ENCODE assay signal across 15 mouse cellular contexts in the genomic region with DNA sequence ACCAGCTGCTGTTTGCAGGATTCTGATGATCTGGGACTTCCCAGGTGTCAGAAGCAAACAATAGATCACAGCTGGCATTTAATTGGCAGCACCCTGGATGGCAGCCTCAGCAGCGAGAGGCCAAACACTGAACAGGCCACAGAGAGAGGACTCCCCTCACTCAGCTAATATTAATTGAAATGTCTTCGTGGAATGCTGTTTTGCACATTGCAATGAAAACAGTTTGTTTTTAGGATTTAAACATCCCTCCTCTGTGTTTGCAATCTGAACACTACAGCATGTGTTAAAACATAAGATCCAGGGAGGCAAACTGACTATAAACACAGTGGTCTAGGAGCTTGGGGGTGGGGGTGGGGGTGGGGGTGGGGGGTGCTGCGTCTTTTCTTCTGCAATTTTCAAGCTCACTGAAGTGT.
DNase-seq lines count a peak whose midpoint lies in the region; ATAC-seq lines count a peak whose summit lies in the region.
"Had no signal": no experiment of that assay in that cellular context is flagged by ENCODE, and none has a peak within 500 bp of the region (broad histone marks: within the 10 kb centered on the region; RNA-seq: fewer than 3 reads in every experiment).

No protein-coding gene starts in this region.

- H3K27ac ChIP-seq in forebrain, embryonic 11.5 days (ENCODE audit: low read depth, low read length): no peak overlapping the region
- H3K27ac ChIP-seq in forebrain, embryonic 10.5 days: no peak overlapping the region
- no peak overlapping the region for H3K27ac ChIP-seq in forebrain, embryonic 12.5 days
- no peak overlapping the region for H3K27ac ChIP-seq in intestine, embryonic 15.5 days
- H3K27ac ChIP-seq in neural tube, embryonic 12.5 days: no peak overlapping the region
- H3K27ac ChIP-seq: gastrocnemius, adult 2 months had no signal

- H3K36me3 ChIP-seq in forebrain, embryonic 11.5 days (ENCODE audit: control insufficient read depth, insufficient read depth, low read length): no peaks in the 10 kb centered on the region
- no peaks in the 10 kb centered on the region for H3K36me3 ChIP-seq in forebrain, embryonic 10.5 days (replicated peaks)
- no peaks in the 10 kb centered on the region for H3K36me3 ChIP-seq in forebrain, embryonic 12.5 days (replicated peaks)
- H3K36me3 ChIP-seq in intestine, embryonic 15.5 days: no peaks in the 10 kb centered on the region
- no peaks in the 10 kb centered on the region for H3K36me3 ChIP-seq in neural tube, embryonic 12.5 days

- intact Hi-C loops in gastrocnemius, postnatal 14 days (cut with DNase I; ENCODE audit: low total_unique reads): no loop called here

- 5% methylated on average over 3 of the region's 3 CpGs for WGBS in forebrain, embryonic 11.5 days
- WGBS in forebrain, embryonic 10.5 days: 4% methylated on average over 3 of the region's 3 CpGs
- WGBS in forebrain, embryonic 12.5 days: under 1% methylated on average over 3 of the region's 3 CpGs
- WGBS in intestine, embryonic 15.5 days: 20% methylated on average over 3 of the region's 3 CpGs
- 8% methylated on average over 3 of the region's 3 CpGs for WGBS in neural tube, embryonic 12.5 days

- peak; percentile 40; the same call in 1 of the 2 replicates for ATAC-seq in forebrain, embryonic 11.5 days (replicated peaks; ENCODE audit: low FRiP score)
- ATAC-seq in forebrain, embryonic 12.5 days (ENCODE audit: low FRiP score): peak; percentile 57
- peak; percentile 71 for ATAC-seq in intestine, embryonic 15.5 days
- ATAC-seq in neural tube, embryonic 12.5 days (ENCODE audit: low FRiP score, low read depth): peak; percentile 42; the same call in 1 of the 2 replicates

- H3K4me1 ChIP-seq in forebrain, embryonic 11.5 days (replicated peaks; ENCODE audit: control insufficient read depth, insufficient read depth, low read length): peaks cover 2% of the 10 kb centered on the region; the same call in 1 of the 2 replicates
- H3K4me1 ChIP-seq in forebrain, embryonic 10.5 days: peaks cover 21% of the 10 kb centered on the region
- H3K4me1 ChIP-seq in forebrain, embryonic 12.5 days: peaks cover 31% of the 10 kb centered on the region
- peaks cover 13% of the 10 kb centered on the region for H3K4me1 ChIP-seq in intestine, embryonic 15.5 days (replicated peaks)
- peaks cover 9% of the 10 kb centered on the region; the same call in 1 of the 2 replicates for H3K4me1 ChIP-seq in neural tube, embryonic 12.5 days

- no peaks in the 10 kb centered on the region for H3K27me3 ChIP-seq in forebrain, embryonic 11.5 days (ENCODE audit: control insufficient read depth, insufficient read depth, low read length)
- H3K27me3 ChIP-seq in forebrain, embryonic 10.5 days (ENCODE audit: poor library complexity, severe bottlenecking): peaks cover 24% of the 10 kb centered on the region
- H3K27me3 ChIP-seq in forebrain, embryonic 12.5 days: no peaks in the 10 kb centered on the region
- H3K27me3 ChIP-seq in intestine, embryonic 15.5 days (replicated peaks): no peaks in the 10 kb centered on the region
- no peaks in the 10 kb centered on the region for H3K27me3 ChIP-seq in neural tube, embryonic 12.5 days (replicated peaks)

- H3K9ac ChIP-seq in forebrain, embryonic 11.5 days (ENCODE audit: low read length): no peak overlapping the region
- no peak overlapping the region for H3K9ac ChIP-seq in forebrain, embryonic 12.5 days
- no peak overlapping the region for H3K9ac ChIP-seq in intestine, embryonic 15.5 days
- no peak overlapping the region for H3K9ac ChIP-seq in neural tube, embryonic 12.5 days

- H3K4me3 ChIP-seq in forebrain, embryonic 11.5 days (ENCODE audit: low read depth, low read length): no peak overlapping the region
- no peak overlapping the region for H3K4me3 ChIP-seq in forebrain, embryonic 10.5 days
- no peak overlapping the region for H3K4me3 ChIP-seq in forebrain, embryonic 12.5 days (replicated peaks)
- no peak overlapping the region for H3K4me3 ChIP-seq in intestine, embryonic 15.5 days (replicated peaks)
- H3K4me3 ChIP-seq in neural tube, embryonic 12.5 days: no peak overlapping the region
- H3K4me3 ChIP-seq: gastrocnemius, adult 2 months had no signal

- no peak overlapping the region for H3K4me2 ChIP-seq in forebrain, embryonic 11.5 days (ENCODE audit: low read depth, low read length, severe bottlenecking)
- no peak overlapping the region; the same call in 1 of the 2 replicates for H3K4me2 ChIP-seq in forebrain, embryonic 12.5 days
- no peak overlapping the region for H3K4me2 ChIP-seq in intestine, embryonic 15.5 days (replicated peaks)
- H3K4me2 ChIP-seq in neural tube, embryonic 12.5 days (replicated peaks): no peak overlapping the region
- H3K4me2 ChIP-seq: liver, embryonic 11.5 days had no signal

- DNase-seq in forebrain, embryonic 11.5 days (ENCODE audit: low spot score): no peak
- no peak for DNase-seq in forebrain, embryonic 10.5 days (ENCODE audit: extremely low spot score, low spot score)
- DNase-seq in adrenal gland, adult 2 months: no peak
- no peak for DNase-seq in gastrocnemius, postnatal 14 days
- DNase-seq in Muller cell, postnatal 12 days (ENCODE audit: inconsistent ontology term): no peak
- DNase-seq: cerebellum, postnatal 14 days; gastrocnemius, adult 2 months; heart, postnatal 14 days; kidney, adult 9 months; lung, postnatal 14 days; thymus, adult 2 months had no signal

- H3K9me3 ChIP-seq in forebrain, embryonic 11.5 days (ENCODE audit: control insufficient read depth, low read length): no peaks in the 10 kb centered on the region
- H3K9me3 ChIP-seq in forebrain, embryonic 10.5 days: no peaks in the 10 kb centered on the region
- no peaks in the 10 kb centered on the region for H3K9me3 ChIP-seq in forebrain, embryonic 12.5 days
- no peaks in the 10 kb centered on the region for H3K9me3 ChIP-seq in intestine, embryonic 15.5 days
- H3K9me3 ChIP-seq in neural tube, embryonic 12.5 days: no peaks in the 10 kb centered on the region
